Mouse (Mus musculus) lung, adult 2 months (tissue): ENCODE measurements around the gene Iqschfp. TPM values are rescaled to one million over a fixed set of nuclear protein-coding genes. Genes with fewer than 3 reads are reported as not detected.

ENCODE experiments used
- DNase-seq: peaks from one replicate; pipeline ENCODE4 v3.0.0; 2022
- H3K4me1 ChIP-seq: fragments of 200-500 bp; 2 replicates; pipeline ENCODE4 v1.6.1; 2011; ENCODE audit warnings: low read length; ENCODE audit not compliant: control insufficient read depth, insufficient read depth
- H3K4me3 ChIP-seq: fragments of 200-500 bp; replicated peaks from 2 replicates; pipeline ENCODE3; 2011; ENCODE audit warnings: low read depth, mild to moderate bottlenecking, control low read depth, low read length; ENCODE audit errors: extremely low read depth
- CTCF ChIP-seq: fragments of 200-500 bp; IDR thresholded peaks from 2 replicates; pipeline ENCODE4 v1.5.1; 2011; ENCODE audit warnings: mild to moderate bottlenecking, low read length, control low read depth; ENCODE audit not compliant: insufficient read depth
- POLR2A ChIP-seq: fragments of 200-500 bp; IDR thresholded peaks from 2 replicates; pipeline ENCODE4 v1.6.1; 2011; ENCODE audit warnings: low read depth, mild to moderate bottlenecking, control low read depth, low read length, borderline replicate concordance; ENCODE audit errors: extremely low read depth
- WGBS: fragments of 180-500 bp; shearing (Covaris S2); methylation state at CpG from one replicate; pipeline ENCODE4 v1.1.7; 2018; 5-methylcytosine and 5-hydroxymethylcytosine counted together
- polyA plus RNA-seq: library from polyadenylated mRNA; depleted of rRNA; stranded (reverse); fragments of >200 nt; gene quantifications from 2 replicates; pipeline ENCODE4 v1.2.3, GENCODE M21; 2012

The Iqschfp gene
- polyA plus RNA-seq, 1 experiment = not detected

DNA sequence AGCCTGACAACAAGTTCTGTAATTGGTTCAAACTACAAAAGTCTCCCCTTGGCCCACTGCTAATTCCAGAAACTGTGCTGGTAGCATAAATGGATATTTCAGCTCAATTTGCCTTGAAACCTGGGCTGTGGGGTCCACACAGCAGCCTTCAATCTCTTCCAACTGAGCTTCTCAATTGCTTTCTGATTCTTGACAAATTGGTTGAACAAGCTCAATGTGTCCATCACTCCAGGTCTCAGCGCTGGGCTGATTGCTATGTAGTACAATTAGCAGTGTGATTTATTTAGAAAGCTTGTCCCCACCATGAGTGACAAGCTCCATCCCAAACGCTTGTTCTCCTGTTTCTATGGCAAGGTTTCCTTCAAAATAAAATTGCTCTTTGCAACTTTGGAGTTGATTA, 542.9 kb downstream of the Iqschfp start:
- Histone ChIP-seq H3K4me1 (no peaks in the 10 kb centered on the region), H3K4me3 (no peak overlapping the region)
- WGBS = 86% methylated on average over 2 of the region's 2 CpGs
- no peak for DNase-seq
- TF ChIP-seq CTCF (no peak), POLR2A (no peak)

GRCm38 (mm10) chr3:68448480-68448879, 556.4 kb downstream of the Iqschfp start:
- H3K4me1 ChIP-seq = no peaks in the 10 kb centered on the region; the same call in 1 of the 2 replicates
- H3K4me3 ChIP-seq = no peak overlapping the region
- WGBS = 67% methylated on average over 2 of the region's 2 CpGs
- TF ChIP-seq POLR2A = no peak
- TF ChIP-seq CTCF = no peak
- no peak for DNase-seq

DNA sequence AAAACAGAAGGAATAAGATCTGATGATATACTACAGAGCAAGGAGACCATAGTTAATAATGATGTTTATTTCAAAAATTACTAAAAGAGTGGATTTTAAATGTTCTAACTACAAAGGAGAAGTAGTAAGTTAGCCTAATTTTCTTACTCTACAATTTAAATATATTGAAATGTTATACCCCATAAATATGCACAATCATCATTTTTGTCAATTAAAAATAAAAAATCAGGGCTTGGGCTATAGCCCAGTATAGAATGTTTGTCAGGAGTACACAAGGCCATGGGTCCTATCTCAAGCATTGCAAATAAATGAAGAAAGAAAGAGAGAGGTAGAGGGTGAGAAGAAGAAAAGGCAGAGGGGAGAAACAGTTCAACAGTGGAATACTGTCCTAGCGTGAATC, 559.6 kb downstream of the Iqschfp start:
- 93% methylated on average over 1 of the region's 1 CpGs for WGBS
- Histone ChIP-seq H3K4me3 (no peak overlapping the region), H3K4me1 (no peaks in the 10 kb centered on the region; the same call in 1 of the 2 replicates)
- TF ChIP-seq CTCF (no peak), POLR2A (no peak)
- no peak for DNase-seq

GRCm38 (mm10) chr3:68453266-68453665, 561.2 kb downstream of the Iqschfp start:
- no peak for TF ChIP-seq POLR2A
- no peak for TF ChIP-seq CTCF
- 4% methylated on average over 5 of the region's 5 CpGs for WGBS
- Histone ChIP-seq H3K4me1 (no peaks in the 10 kb centered on the region; the same call in 1 of the 2 replicates), H3K4me3 (no peak overlapping the region)
- no peak for DNase-seq

GRCm38 (mm10) chr3:68453719-68454455, 561.9 kb downstream of the Iqschfp start:
- H3K4me3 ChIP-seq = no peak overlapping the region
- H3K4me1 ChIP-seq = no peaks in the 10 kb centered on the region; the same call in 1 of the 2 replicates
- no peak for TF ChIP-seq POLR2A
- TF ChIP-seq CTCF = no peak
- DNase-seq = no peak
- 56% methylated on average over 10 of the region's 10 CpGs for WGBS

- Histone ChIP-seq H3K4me3 (no peak overlapping the region), H3K4me1 (peaks cover 5% of the 10 kb centered on the region; the same call in 1 of the 2 replicates)
- WGBS = 54% methylated on average over 5 of the region's 5 CpGs
- no peak for DNase-seq
- TF ChIP-seq POLR2A (no peak), CTCF (no peak)
These were observed 574.6 kb downstream of the Iqschfp start for GRCm38 (mm10) chr3:68466643-68467042.

DNA sequence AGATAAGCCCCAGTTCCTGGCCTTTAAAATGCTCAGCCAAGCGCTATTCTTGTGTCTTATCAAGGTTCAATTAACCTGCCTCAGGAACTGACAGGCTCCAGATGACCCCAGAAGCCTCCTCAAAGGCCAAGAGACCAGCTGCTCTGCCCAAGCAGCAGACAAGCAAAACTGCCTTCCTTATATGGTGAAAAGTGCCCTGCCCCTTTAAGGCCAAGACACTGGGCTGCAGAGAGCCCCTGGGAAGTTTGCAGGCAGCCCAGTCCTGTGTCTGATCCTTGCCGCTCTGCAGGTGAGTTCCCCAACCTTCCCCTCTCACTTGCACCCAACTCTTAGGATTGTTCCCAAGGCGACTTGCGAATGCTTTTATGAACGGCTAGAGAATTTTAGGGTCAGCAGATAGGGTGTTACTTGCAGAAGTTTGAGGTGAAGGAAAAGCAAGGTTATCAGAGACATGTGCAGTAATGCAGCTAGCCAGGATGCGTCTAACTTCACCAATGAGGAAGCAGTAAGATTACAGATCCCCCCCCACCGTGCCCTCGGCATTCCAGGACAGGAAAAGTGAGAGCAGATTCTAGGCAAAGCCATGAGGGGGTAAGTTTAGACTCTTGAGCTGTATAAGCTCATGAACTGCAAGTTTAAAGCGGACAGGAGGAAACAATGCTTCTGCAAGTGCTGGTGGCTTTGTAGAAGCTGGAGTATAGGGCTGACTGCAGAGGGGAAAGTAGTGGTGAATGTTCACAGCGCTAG, 576.1 kb downstream of the Iqschfp start:
- Histone ChIP-seq H3K4me3 (peak overlapping the region; percentile 46), H3K4me1 (peaks cover 5% of the 10 kb centered on the region; the same call in 1 of the 2 replicates)
- 15% methylated on average over 10 of the region's 10 CpGs for WGBS
- no peak for DNase-seq
- TF ChIP-seq CTCF = no peak
- no peak for TF ChIP-seq POLR2A

- Histone ChIP-seq H3K4me3 (no peak overlapping the region), H3K4me1 (peaks cover 5% of the 10 kb centered on the region; the same call in 1 of the 2 replicates)
- no peak for DNase-seq
- 63% methylated on average over 1 of the region's 1 CpGs for WGBS
- TF ChIP-seq POLR2A = no peak
- peak; percentile 47; the same call in 1 of the 2 replicates for TF ChIP-seq CTCF
These were observed 577.6 kb downstream of the Iqschfp start for GRCm38 (mm10) chr3:68469643-68470042.

DNA sequence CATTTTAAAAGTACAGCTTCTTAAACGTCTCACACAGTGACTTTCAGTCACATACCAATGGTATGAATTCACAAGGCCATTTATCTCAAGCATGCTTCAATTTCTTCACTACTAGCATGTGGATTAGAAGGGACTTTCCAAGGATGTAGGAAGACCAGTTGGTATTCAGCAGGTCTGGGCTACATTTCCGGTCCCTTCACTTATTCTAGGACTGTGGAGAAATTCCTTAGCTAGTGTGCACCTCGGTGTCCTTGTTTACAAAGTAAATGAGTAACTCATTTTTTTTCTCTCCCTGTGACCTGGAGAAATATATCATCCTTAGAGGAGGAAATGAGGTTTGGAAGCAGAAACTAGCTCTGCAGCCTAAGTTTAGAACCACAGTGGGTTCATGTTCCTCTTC, 578.0 kb downstream of the Iqschfp start:
- TF ChIP-seq CTCF (no peak), POLR2A (no peak)
- whole genome bisulfite sequencing = 33% methylated on average over 3 of the region's 3 CpGs
- no peak overlapping the region for H3K4me3 ChIP-seq
- no peak for DNase-seq
- H3K4me1 ChIP-seq = peaks cover 5% of the 10 kb centered on the region; the same call in 1 of the 2 replicates
